Mouse (Mus musculus) ovary, adult 10 weeks (tissue): Measurements from ENCODE around the gene Gm5108. TPM values are rescaled to one million over a fixed set of nuclear protein-coding genes. Genes with fewer than 3 reads are reported as not detected.

ENCODE experiments used
- polyA plus RNA-seq: library from polyadenylated mRNA; stranded (reverse); fragments of 350-450 nt; fragmentation: Illumina TruSeq; extraction: RNeasy Lipid Tissue Mini Kit (QIAGEN cat#74804); gene quantifications from one replicate; pipeline ENCODE4 v1.2.3, GENCODE M21; 2014

The Gm5108 gene
- polyA plus RNA-seq: not detected

DNA sequence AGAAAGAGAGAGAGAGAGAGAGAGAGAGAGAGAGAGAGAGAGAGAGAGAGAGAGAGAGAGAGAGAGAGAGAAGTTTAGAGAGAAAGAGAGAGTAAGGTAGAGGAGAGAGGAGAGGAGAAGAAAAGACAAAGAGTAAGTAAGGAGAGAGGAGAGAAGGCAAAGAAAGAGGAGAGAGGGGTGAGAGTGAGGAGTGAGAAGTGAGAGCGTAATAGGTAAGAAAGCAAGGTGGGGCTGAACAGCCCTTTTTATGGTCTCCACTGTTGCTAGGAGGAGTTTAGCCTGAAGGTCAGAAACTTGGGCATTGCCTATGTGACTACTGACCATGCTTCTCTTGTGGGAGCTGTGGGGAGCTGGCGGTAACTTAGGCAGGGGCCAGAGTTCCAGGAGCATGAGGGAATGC is at the start of gene Gm5108:
Gene Gm5108, plus strand, starts transcription at position 301 of the 400 bp plus-strand sequence.

DNA sequence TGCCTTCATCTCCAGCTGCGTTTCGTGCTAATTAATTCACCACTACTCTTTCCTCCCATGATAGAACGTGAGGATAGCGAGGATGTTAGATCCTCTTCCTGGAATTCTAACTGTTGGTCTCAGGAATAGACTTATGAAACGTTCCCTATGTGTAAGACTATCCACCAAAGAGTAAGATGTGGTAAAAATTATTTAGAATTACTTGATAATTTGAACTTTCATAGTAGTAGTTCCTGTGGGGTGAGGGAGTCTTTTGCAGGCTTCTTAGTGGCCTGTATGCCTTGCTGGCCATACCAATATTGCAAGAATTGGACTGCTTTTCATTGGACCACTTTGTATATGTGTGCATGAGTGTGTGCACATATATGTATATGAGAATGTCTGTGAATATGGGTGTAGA is 4.9 kb downstream of the Gm5108 start, which contains the start of gene Gm21905:
Gene Gm21905, minus strand, starts transcription at position 101 of the 400 bp plus-strand sequence.

Other genes starting within 250 kb of the Gm5108 start
- gene Atp8a1, start 94.2 kb upstream of the Gm5108 start, polyA plus RNA-seq: 24.9 TPM
- gene Gm21905, start 4.8 kb downstream of the Gm5108 start, polyA plus RNA-seq: not detected
- gene Grxcr1, start 90.2 kb downstream of the Gm5108 start, polyA plus RNA-seq: not detected